Mouse (Mus musculus): Measurements from ENCODE around the gene Rsbn1l. TPM values are rescaled to one million over a fixed set of nuclear protein-coding genes. Genes with fewer than 3 reads are reported as not detected.

The Rsbn1l gene
- polyA plus RNA-seq, 1 experiment: 2.2 TPM

DNA sequence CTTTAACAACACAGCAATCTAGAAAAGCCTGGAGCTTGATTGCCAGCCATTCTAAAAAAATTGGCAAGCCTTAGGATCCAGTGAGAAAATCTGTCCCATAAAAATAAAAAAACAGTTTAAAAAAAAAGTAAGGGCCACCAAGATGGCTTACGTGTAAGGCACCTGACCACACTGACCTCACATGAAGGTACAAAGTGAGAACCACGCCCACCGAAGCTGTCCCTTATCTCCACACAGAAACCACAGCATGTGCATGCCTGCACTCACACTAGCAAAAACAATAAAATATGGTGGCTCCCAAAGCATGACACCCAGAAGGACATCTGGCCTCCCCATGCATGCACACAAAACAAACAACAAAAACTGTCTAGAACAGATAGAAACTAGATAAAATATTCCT lies 24.9 kb downstream of the Rsbn1l start:
- no peak overlapping the region for H3K4me3 ChIP-seq
- peak in 1 of 3 experiments; percentile 5 for TF ChIP-seq MYOD1 (IDR thresholded peaks at IDR 0.05; ENCODE audit: control insufficient read depth in 1 of 3, insufficient read length in 2 of 3, low read depth in 2 of 3)
- TF ChIP-seq POLR2A (IDR thresholded peaks at IDR 0.05; ENCODE audit: insufficient read length, low read depth): no peak
- TF ChIP-seq TCF12 (IDR thresholded peaks at IDR 0.05; ENCODE audit: insufficient read depth, poor library complexity, severe bottlenecking): no peak
- no peaks in the 10 kb centered on the region for H3K36me3 ChIP-seq (ENCODE audit: control insufficient read depth, insufficient read depth)
- no peaks in the 10 kb centered on the region for H3K27me3 ChIP-seq (ENCODE audit: control insufficient read depth, insufficient read depth, insufficient read length)
- H3K79me2 ChIP-seq (ENCODE audit: control insufficient read depth, insufficient read depth): peaks cover 75% of the 10 kb centered on the region
- H3ac ChIP-seq (ENCODE audit: control insufficient read depth, insufficient read length): no peak overlapping the region
- no peak overlapping the region for H3K4me2 ChIP-seq (ENCODE audit: low read depth)

DNA sequence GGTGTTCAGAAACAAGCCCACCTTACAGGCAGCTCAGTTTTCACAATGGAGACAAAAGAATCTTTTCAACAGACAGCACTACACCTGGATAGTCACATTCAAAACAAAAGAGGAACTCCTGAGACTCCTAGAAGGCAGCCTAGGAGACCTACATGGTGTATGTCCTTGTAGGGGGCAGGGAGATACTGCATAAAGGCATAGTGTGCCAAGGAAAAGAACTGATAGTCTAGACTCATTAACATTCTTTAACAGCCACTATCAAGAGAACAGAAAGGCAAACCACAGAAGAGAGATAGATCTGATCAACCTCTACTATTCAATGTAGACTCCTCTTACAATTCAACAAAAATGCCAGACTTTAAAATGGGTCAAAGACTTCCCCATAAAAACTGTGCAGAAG lies 25.8 kb downstream of the Rsbn1l start:
- H3K27me3 ChIP-seq (ENCODE audit: control insufficient read depth, insufficient read depth, insufficient read length): no peaks in the 10 kb centered on the region
- peaks cover 67% of the 10 kb centered on the region for H3K79me2 ChIP-seq (ENCODE audit: control insufficient read depth, insufficient read depth)
- no peak overlapping the region for H3ac ChIP-seq (ENCODE audit: control insufficient read depth, insufficient read length)
- no peak overlapping the region for H3K4me3 ChIP-seq
- peak overlapping the region; percentile 62 for H3K4me2 ChIP-seq (ENCODE audit: low read depth)
- no peak for TF ChIP-seq E2F4 (IDR thresholded peaks at IDR 0.05; ENCODE audit: insufficient read depth)
- no peaks in the 10 kb centered on the region for H3K36me3 ChIP-seq (ENCODE audit: control insufficient read depth, insufficient read depth)

DNA sequence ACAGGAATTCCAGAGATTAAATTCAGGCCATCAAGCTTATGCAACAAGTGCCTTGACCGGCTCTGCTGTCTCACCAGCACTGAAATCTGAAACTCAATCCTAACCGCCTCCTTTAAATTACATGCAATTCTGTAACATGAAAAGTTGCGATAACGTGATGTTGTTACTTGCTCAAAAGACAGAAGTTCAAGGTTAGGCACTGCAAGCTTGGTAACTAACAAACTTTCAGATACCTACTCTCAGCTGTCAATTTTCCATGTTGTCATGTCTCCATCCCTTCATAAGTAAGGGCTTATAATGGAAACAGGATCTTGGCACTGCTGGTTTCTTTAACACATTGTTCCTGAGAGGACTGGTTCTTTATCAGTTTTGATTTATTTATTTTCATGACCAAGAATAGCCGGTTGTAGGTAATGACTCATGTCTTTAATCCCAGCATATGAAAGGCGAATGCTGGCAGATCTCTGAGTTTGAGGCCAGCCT lies 26.5 kb downstream of the Rsbn1l start:
- H3K79me2 ChIP-seq (ENCODE audit: control insufficient read depth, insufficient read depth): peaks cover 64% of the 10 kb centered on the region
- no peak overlapping the region for H3ac ChIP-seq (ENCODE audit: control insufficient read depth, insufficient read length)
- no peaks in the 10 kb centered on the region for H3K36me3 ChIP-seq (ENCODE audit: control insufficient read depth, insufficient read depth)
- H3K4me3 ChIP-seq: no peak overlapping the region
- peak overlapping the region; percentile 62 for H3K4me2 ChIP-seq (ENCODE audit: low read depth)
- peak; percentile 48; the same call in 1 of the 2 replicates for TF ChIP-seq CEBPB (IDR thresholded peaks at IDR 0.05; ENCODE audit: insufficient read depth, poor library complexity, severe bottlenecking)
- TF ChIP-seq MYOD1 (IDR thresholded peaks at IDR 0.05; ENCODE audit: control insufficient read depth in 1 of 3, insufficient read length in 2 of 3, low read depth in 2 of 3): no peak
- no peaks in the 10 kb centered on the region for H3K27me3 ChIP-seq (ENCODE audit: control insufficient read depth, insufficient read depth, insufficient read length)

DNA sequence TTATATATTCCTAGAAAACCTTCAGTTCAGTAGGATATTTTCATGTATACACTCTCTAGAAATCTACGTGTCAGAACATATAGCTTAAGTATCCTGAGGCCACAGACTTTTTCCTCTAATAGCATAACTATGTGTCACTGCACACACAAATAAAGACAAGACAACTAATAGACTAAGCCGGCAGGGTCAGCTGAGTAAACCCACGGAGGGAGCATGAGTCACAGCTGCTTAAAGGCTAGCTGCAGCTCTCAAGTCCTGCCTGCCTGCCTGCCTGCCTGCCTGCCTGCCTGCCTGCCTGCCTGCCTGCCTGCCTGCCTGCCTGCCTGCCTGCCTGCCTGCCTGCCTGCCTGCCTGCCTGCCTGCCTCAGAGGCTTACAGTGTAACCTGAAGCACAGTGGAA lies 30.7 kb downstream of the Rsbn1l start:
- Histone ChIP-seq H3K79me2 (ENCODE audit: control insufficient read depth, insufficient read depth) (peaks cover 50% of the 10 kb centered on the region), H3K4me2 (ENCODE audit: low read depth) (no peak overlapping the region), H3K27me3 (ENCODE audit: control insufficient read depth, insufficient read depth, insufficient read length) (no peaks in the 10 kb centered on the region), H3K4me3 (no peak overlapping the region), H3K36me3 (ENCODE audit: control insufficient read depth, insufficient read depth) (no peaks in the 10 kb centered on the region), H3ac (ENCODE audit: control insufficient read depth, insufficient read length) (no peak overlapping the region)
- TF ChIP-seq POLR2AphosphoS2 (IDR thresholded peaks at IDR 0.05; ENCODE audit: insufficient read length, low read depth): no peak
- TF ChIP-seq CEBPB (IDR thresholded peaks at IDR 0.05; ENCODE audit: insufficient read depth, poor library complexity, severe bottlenecking): no peak

DNA sequence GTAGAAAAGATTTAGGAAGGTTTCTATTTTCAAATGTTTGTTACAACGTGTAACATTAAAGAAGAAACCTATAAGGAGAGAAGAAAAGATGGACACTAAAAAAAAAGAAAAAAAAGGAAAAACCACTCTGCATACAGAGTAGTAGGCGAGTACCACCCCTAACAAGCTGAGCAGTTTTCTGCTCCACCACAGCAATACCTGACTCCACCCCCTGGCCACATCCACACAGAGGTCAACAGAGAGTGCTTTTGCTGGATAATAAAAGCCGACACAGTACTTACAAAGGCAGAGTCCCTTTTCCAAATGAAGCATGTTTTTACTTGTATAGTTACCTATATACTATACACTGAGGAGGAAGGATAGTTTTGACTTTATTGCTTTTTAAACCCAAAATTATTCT lies 31.6 kb downstream of the Rsbn1l start:
- no peaks in the 10 kb centered on the region for H3K27me3 ChIP-seq (ENCODE audit: control insufficient read depth, insufficient read depth, insufficient read length)
- H3K79me2 ChIP-seq (ENCODE audit: control insufficient read depth, insufficient read depth): peaks cover 54% of the 10 kb centered on the region
- no peak overlapping the region for H3K4me2 ChIP-seq (ENCODE audit: low read depth)
- H3K4me3 ChIP-seq: no peak overlapping the region
- H3ac ChIP-seq (ENCODE audit: control insufficient read depth, insufficient read length): no peak overlapping the region
- TF ChIP-seq TCF12 (IDR thresholded peaks at IDR 0.05; ENCODE audit: insufficient read depth, poor library complexity, severe bottlenecking) (no peak), REST (IDR thresholded peaks at IDR 0.05; ENCODE audit: insufficient read depth, insufficient read length) (no peak), POLR2A (IDR thresholded peaks at IDR 0.05; ENCODE audit: insufficient read length, low read depth) (no peak), MYOD1 (IDR thresholded peaks at IDR 0.05; ENCODE audit: control insufficient read depth in 1 of 3, insufficient read length in 2 of 3, low read depth in 2 of 3) (no peak), TCF3 (IDR thresholded peaks at IDR 0.05; ENCODE audit: insufficient read length, low read depth) (no peak), E2F4 (IDR thresholded peaks at IDR 0.05; ENCODE audit: insufficient read depth) (no peak), MYOG (IDR thresholded peaks at IDR 0.05; ENCODE audit: control insufficient read depth in 1 of 3, insufficient read depth in 1 of 3, insufficient read length in 2 of 3, low read depth in 2 of 3) (no peak), USF1 (IDR thresholded peaks at IDR 0.05; ENCODE audit: low read depth) (no peak), CEBPB (IDR thresholded peaks at IDR 0.05; ENCODE audit: insufficient read depth, poor library complexity, severe bottlenecking) (no peak), SRF (IDR thresholded peaks at IDR 0.05; ENCODE audit: control insufficient read depth, insufficient read length, low read depth) (no peak), MAX (IDR thresholded peaks at IDR 0.05; ENCODE audit: low read depth) (no peak), POLR2AphosphoS2 (IDR thresholded peaks at IDR 0.05; ENCODE audit: insufficient read length, low read depth) (no peak)
- H3K36me3 ChIP-seq (ENCODE audit: control insufficient read depth, insufficient read depth): no peaks in the 10 kb centered on the region

DNA sequence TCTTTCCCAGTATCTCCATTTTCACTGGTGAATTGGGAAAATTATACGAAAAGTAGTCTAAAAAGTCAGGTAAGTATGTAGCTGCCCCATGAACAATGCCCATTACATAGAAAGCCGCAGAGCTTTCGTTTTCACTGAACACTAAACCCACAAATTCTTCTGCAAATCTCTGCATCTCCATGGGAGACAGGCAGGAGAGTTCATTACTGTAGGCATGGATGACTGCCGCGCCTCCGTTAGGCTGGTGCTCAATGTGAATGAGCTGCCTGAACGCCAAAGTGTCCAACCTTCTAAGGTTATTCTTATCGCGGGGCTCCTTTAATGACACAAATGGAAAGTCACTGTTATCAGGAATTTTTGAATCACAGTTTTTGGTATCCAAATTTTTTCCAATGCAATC lies 36.6 kb downstream of the Rsbn1l start:
- Histone ChIP-seq H3K79me2 (ENCODE audit: control insufficient read depth, insufficient read depth) (peaks cover 28% of the 10 kb centered on the region), H3K4me3 (no peak overlapping the region), H3K27me3 (ENCODE audit: control insufficient read depth, insufficient read depth, insufficient read length) (no peaks in the 10 kb centered on the region), H3ac (ENCODE audit: control insufficient read depth, insufficient read length) (no peak overlapping the region), H3K4me2 (ENCODE audit: low read depth) (no peak overlapping the region), H3K36me3 (ENCODE audit: control insufficient read depth, insufficient read depth) (peaks cover 6% of the 10 kb centered on the region)
- TF ChIP-seq E2F4 (IDR thresholded peaks at IDR 0.05; ENCODE audit: insufficient read depth) (no peak), MYOD1 (IDR thresholded peaks at IDR 0.05; ENCODE audit: control insufficient read depth in 1 of 3, insufficient read length in 2 of 3, low read depth in 2 of 3) (no peak), MAX (IDR thresholded peaks at IDR 0.05; ENCODE audit: low read depth) (no peak), TCF3 (IDR thresholded peaks at IDR 0.05; ENCODE audit: insufficient read length, low read depth) (no peak), CEBPB (IDR thresholded peaks at IDR 0.05; ENCODE audit: insufficient read depth, poor library complexity, severe bottlenecking) (no peak), POLR2AphosphoS2 (IDR thresholded peaks at IDR 0.05; ENCODE audit: insufficient read length, low read depth) (no peak), SRF (IDR thresholded peaks at IDR 0.05; ENCODE audit: control insufficient read depth, insufficient read length, low read depth) (no peak), USF1 (IDR thresholded peaks at IDR 0.05; ENCODE audit: low read depth) (no peak), POLR2A (IDR thresholded peaks at IDR 0.05; ENCODE audit: insufficient read length, low read depth) (no peak), REST (IDR thresholded peaks at IDR 0.05; ENCODE audit: insufficient read depth, insufficient read length) (no peak), MYOG (IDR thresholded peaks at IDR 0.05; ENCODE audit: control insufficient read depth in 1 of 3, insufficient read depth in 1 of 3, insufficient read length in 2 of 3, low read depth in 2 of 3) (no peak), TCF12 (IDR thresholded peaks at IDR 0.05; ENCODE audit: insufficient read depth, poor library complexity, severe bottlenecking) (no peak)

All from myocyte (in vitro differentiated cells).